Comparison of ENCODE assay signal across 9 mouse cellular contexts in the genomic region with DNA sequence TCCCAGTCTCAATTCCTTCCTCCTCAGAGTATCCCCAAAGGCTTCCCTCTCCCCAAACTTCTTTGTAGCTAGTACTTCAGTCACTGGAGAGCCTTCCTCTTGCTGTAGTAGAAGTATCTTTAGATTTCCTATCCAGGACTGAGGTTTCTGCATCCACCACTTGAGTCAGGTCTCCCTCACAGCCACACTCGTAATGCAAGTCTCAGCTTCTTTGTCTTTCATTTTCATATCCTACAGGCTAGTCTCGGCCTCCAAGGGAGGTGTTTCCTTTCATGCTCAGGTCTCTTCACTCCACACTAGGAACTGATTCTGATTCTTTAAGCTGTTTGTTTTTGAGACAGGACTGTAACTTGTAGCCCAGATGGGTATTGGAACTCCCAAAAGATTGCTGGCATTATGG. TPM values are rescaled to one million over a fixed set of nuclear protein-coding genes. Genes with fewer than 3 reads are reported as not detected.
DNase-seq lines count a peak whose midpoint lies in the region; ATAC-seq lines count a peak whose summit lies in the region.
"Had no signal": no experiment of that assay in that cellular context is flagged by ENCODE, and none has a peak within 500 bp of the region (broad histone marks: within the 10 kb centered on the region; RNA-seq: fewer than 3 reads in every experiment).

No protein-coding gene starts in this region.

- H3K4me1 ChIP-seq in kidney, embryonic 16.5 days (ENCODE audit: insufficient read depth, low read length): peaks cover 11% of the 10 kb centered on the region
- peaks cover 12% of the 10 kb centered on the region for H3K4me1 ChIP-seq in embryonic facial prominence, embryonic 12.5 days
- H3K4me1 ChIP-seq in hindbrain, embryonic 16.5 days (ENCODE audit: control insufficient read depth, insufficient read depth, low read depth, low read length): peaks cover 12% of the 10 kb centered on the region
- peaks cover 27% of the 10 kb centered on the region for H3K4me1 ChIP-seq in midbrain, embryonic 15.5 days

- H3K4me3 ChIP-seq in kidney, embryonic 16.5 days (ENCODE audit: low read length): peak overlapping the region; percentile 86
- peak overlapping the region; percentile 94 for H3K4me3 ChIP-seq in embryonic facial prominence, embryonic 12.5 days
- peak overlapping the region; percentile 78 for H3K4me3 ChIP-seq in hindbrain, embryonic 16.5 days (ENCODE audit: low read length)
- peak overlapping the region; percentile 77 for H3K4me3 ChIP-seq in midbrain, embryonic 15.5 days

- no peaks in the 10 kb centered on the region for H3K27me3 ChIP-seq in kidney, embryonic 16.5 days (ENCODE audit: insufficient read depth, low read length)
- no peaks in the 10 kb centered on the region for H3K27me3 ChIP-seq in embryonic facial prominence, embryonic 12.5 days
- H3K27me3 ChIP-seq in hindbrain, embryonic 16.5 days (replicated peaks; ENCODE audit: control insufficient read depth, insufficient read depth, low read length): no peaks in the 10 kb centered on the region
- H3K27me3 ChIP-seq in midbrain, embryonic 15.5 days (replicated peaks): no peaks in the 10 kb centered on the region
- H3K27me3 ChIP-seq: Patski had no signal

- H3K4me2 ChIP-seq in kidney, embryonic 16.5 days (replicated peaks; ENCODE audit: low read depth, low read length): peak overlapping the region; percentile 85
- peak overlapping the region; percentile 90 for H3K4me2 ChIP-seq in embryonic facial prominence, embryonic 12.5 days (replicated peaks)
- H3K4me2 ChIP-seq in hindbrain, embryonic 16.5 days (ENCODE audit: low read length): peak overlapping the region; percentile 93
- H3K4me2 ChIP-seq in midbrain, embryonic 15.5 days: peak overlapping the region; percentile 73

- H3K36me3 ChIP-seq in kidney, embryonic 16.5 days (ENCODE audit: insufficient read depth, low read length): peaks cover 47% of the 10 kb centered on the region
- H3K36me3 ChIP-seq in embryonic facial prominence, embryonic 12.5 days: peaks cover 50% of the 10 kb centered on the region
- H3K36me3 ChIP-seq in hindbrain, embryonic 16.5 days (ENCODE audit: control insufficient read depth, insufficient read depth, low read length): peaks cover 41% of the 10 kb centered on the region
- H3K36me3 ChIP-seq in midbrain, embryonic 15.5 days (replicated peaks): peaks cover 39% of the 10 kb centered on the region

- H3K9me3 ChIP-seq in kidney, embryonic 16.5 days (ENCODE audit: low read length): no peaks in the 10 kb centered on the region
- H3K9me3 ChIP-seq in embryonic facial prominence, embryonic 12.5 days: no peaks in the 10 kb centered on the region
- H3K9me3 ChIP-seq in hindbrain, embryonic 16.5 days (ENCODE audit: control insufficient read depth, low read length): no peaks in the 10 kb centered on the region
- H3K9me3 ChIP-seq in midbrain, embryonic 15.5 days: no peaks in the 10 kb centered on the region

- 81% methylated on average over 2 of the region's 2 CpGs for WGBS in kidney, embryonic 16.5 days
- 91% methylated on average over 2 of the region's 2 CpGs for WGBS in embryonic facial prominence, embryonic 12.5 days
- WGBS in hindbrain, embryonic 16.5 days: 74% methylated on average over 2 of the region's 2 CpGs
- 78% methylated on average over 2 of the region's 2 CpGs for WGBS in midbrain, embryonic 15.5 days

- H3K27ac ChIP-seq in kidney, embryonic 16.5 days (ENCODE audit: low read length): no peak overlapping the region
- no peak overlapping the region for H3K27ac ChIP-seq in embryonic facial prominence, embryonic 12.5 days
- H3K27ac ChIP-seq in hindbrain, embryonic 16.5 days (ENCODE audit: low read depth, low read length): peak overlapping the region; percentile 99
- H3K27ac ChIP-seq in midbrain, embryonic 15.5 days: 0 out of 2 replicates have a peak overlapping the region, but pooled peaks have one; percentile 97

- H3K9ac ChIP-seq in kidney, embryonic 16.5 days (replicated peaks; ENCODE audit: low read length): peak overlapping the region; percentile 95
- H3K9ac ChIP-seq in embryonic facial prominence, embryonic 12.5 days: peak overlapping the region; percentile 82; the same call in 1 of the 2 replicates
- H3K9ac ChIP-seq in hindbrain, embryonic 16.5 days (ENCODE audit: low read depth, low read length): peak overlapping the region; percentile 86
- no peak overlapping the region for H3K9ac ChIP-seq in midbrain, embryonic 15.5 days

- no peak for DNase-seq in kidney, postnatal 36 days
- no peak for DNase-seq in adrenal gland, postnatal 25 days
- no peak for DNase-seq in kidney, postnatal 25 days
- DNase-seq in ovary, postnatal 36 days (ENCODE audit: low spot score): no peak

- no peak for ATAC-seq in kidney, embryonic 16.5 days (ENCODE audit: low FRiP score, low TSS enrichment)
- no peak for ATAC-seq in embryonic facial prominence, embryonic 12.5 days (ENCODE audit: insufficient number of reproducible peaks, insufficient read depth, low FRiP score, low TSS enrichment)
- no peak for ATAC-seq in hindbrain, embryonic 16.5 days
- ATAC-seq in midbrain, embryonic 15.5 days (replicated peaks): no peak
- ATAC-seq: Patski had no signal

RNA-seq across cellular contexts. Expression of gene Leng8, which starts 1.3 kb away (rescaled TPM):
- 59.7 and 74.2 TPM in 2 replicates for polyA plus RNA-seq in kidney, embryonic 16.5 days (2015; fragmentation: Nextera tagmentation; extraction: Ambion mirVana)
- polyA plus RNA-seq in embryonic facial prominence, embryonic 12.5 days (2016; fragmentation: Nextera tagmentation; extraction: Ambion mirVana): 80.6 and 80.7 TPM in 2 replicates
- 57.4 and 75.4 TPM in 2 replicates for polyA plus RNA-seq in hindbrain, embryonic 16.5 days (2015; fragmentation: Nextera tagmentation; extraction: Ambion mirVana)
- polyA plus RNA-seq in midbrain, embryonic 15.5 days (2015; fragmentation: Nextera tagmentation; extraction: Ambion mirVana): 102 and 104 TPM in 2 replicates
- total RNA-seq in adrenal gland, postnatal 25 days (2021): 131 and 169 TPM in 2 replicates

RNA-seq across cellular contexts. Expression of gene Leng9, which starts 12.0 kb away (rescaled TPM):
- 3.6 and 4.3 TPM in 2 replicates for polyA plus RNA-seq in kidney, embryonic 16.5 days (2015; fragmentation: Nextera tagmentation; extraction: Ambion mirVana)
- polyA plus RNA-seq in embryonic facial prominence, embryonic 12.5 days (2016; fragmentation: Nextera tagmentation; extraction: Ambion mirVana): 2.8 and 4.0 TPM in 2 replicates
- 6.0 and 6.8 TPM in 2 replicates for polyA plus RNA-seq in hindbrain, embryonic 16.5 days (2015; fragmentation: Nextera tagmentation; extraction: Ambion mirVana)
- 5.2 and 6.0 TPM in 2 replicates for polyA plus RNA-seq in midbrain, embryonic 15.5 days (2015; fragmentation: Nextera tagmentation; extraction: Ambion mirVana)
- 11.5 and 12.2 TPM in 2 replicates for total RNA-seq in adrenal gland, postnatal 25 days (2021)

RNA-seq across cellular contexts. Expression of gene Ttyh1, which starts 19.0 kb away (rescaled TPM):
- 2.4 and 2.7 TPM in 2 replicates for polyA plus RNA-seq in kidney, embryonic 16.5 days (2015; fragmentation: Nextera tagmentation; extraction: Ambion mirVana)
- polyA plus RNA-seq in embryonic facial prominence, embryonic 12.5 days (2016; fragmentation: Nextera tagmentation; extraction: Ambion mirVana): 10.8 and 16.3 TPM in 2 replicates
- 204 and 239 TPM in 2 replicates for polyA plus RNA-seq in hindbrain, embryonic 16.5 days (2015; fragmentation: Nextera tagmentation; extraction: Ambion mirVana)
- polyA plus RNA-seq in midbrain, embryonic 15.5 days (2015; fragmentation: Nextera tagmentation; extraction: Ambion mirVana): 115 and 144 TPM in 2 replicates
- total RNA-seq in adrenal gland, postnatal 25 days (2021): 2.0 and 2.3 TPM in 2 replicates

RNA-seq across cellular contexts. Expression of gene Cdc42ep5, which starts 26.5 kb away (rescaled TPM):
- polyA plus RNA-seq in kidney, embryonic 16.5 days (2015; fragmentation: Nextera tagmentation; extraction: Ambion mirVana): 36.5 and 43.2 TPM in 2 replicates
- polyA plus RNA-seq in embryonic facial prominence, embryonic 12.5 days (2016; fragmentation: Nextera tagmentation; extraction: Ambion mirVana): 54.8 and 59.5 TPM in 2 replicates
- 8.5 and 9.7 TPM in 2 replicates for polyA plus RNA-seq in hindbrain, embryonic 16.5 days (2015; fragmentation: Nextera tagmentation; extraction: Ambion mirVana)
- 6.2 and 6.4 TPM in 2 replicates for polyA plus RNA-seq in midbrain, embryonic 15.5 days (2015; fragmentation: Nextera tagmentation; extraction: Ambion mirVana)
- total RNA-seq in adrenal gland, postnatal 25 days (2021): 42.7 and 45.5 TPM in 2 replicates

Comparison
In these comparisons a context has a peak if more than half of its experiments do, and no peak if none do; other contexts are left out.
1. H3K27ac ChIP-seq: peak in hindbrain, embryonic 16.5 days (single experiment) and midbrain, embryonic 15.5 days (single experiment); none in kidney, embryonic 16.5 days (single experiment) and embryonic facial prominence, embryonic 12.5 days (single experiment).
2. Peak in every context shown above with its lines, with median percentiles within 50 percentile points of each other: H3K4me2 ChIP-seq and H3K4me3 ChIP-seq.